Mouse (Mus musculus) stomach, embryonic 15.5 days (tissue): ENCODE measurements around the gene Gm45837. TPM values are rescaled to one million over a fixed set of nuclear protein-coding genes. Genes with fewer than 3 reads are reported as not detected.

Experiments
- ATAC-seq: fragments of 200-750 bp; cut with Nextera tagmentation; 2 replicates; pipeline ENCODE4 v1.8.0; 2017; ENCODE audit warnings: low read depth, moderate number of reproducible peaks, moderate TSS enrichment; ENCODE audit not compliant: insufficient read depth, low FRiP score
- H3K27ac ChIP-seq: fragments of 300-500 bp; sonication (generic); 2 replicates; pipeline ENCODE4 v1.5.1; 2015; ENCODE audit warnings: mild to moderate bottlenecking, inconsistent platforms
- H3K27me3 ChIP-seq: fragments of 300-500 bp; sonication (generic); replicated peaks from 2 replicates; pipeline ENCODE4 v1.6.1; 2015; ENCODE audit warnings: inconsistent platforms
- H3K36me3 ChIP-seq: fragments of 300-500 bp; sonication (generic); 2 replicates; pipeline ENCODE4 v1.6.1; 2015; ENCODE audit warnings: inconsistent platforms
- H3K4me1 ChIP-seq: fragments of 300-500 bp; sonication (generic); 2 replicates; pipeline ENCODE4 v1.6.1; 2015; ENCODE audit warnings: inconsistent platforms
- H3K4me2 ChIP-seq: fragments of 300-500 bp; sonication (generic); 2 replicates; pipeline ENCODE4 v1.6.1; 2015; ENCODE audit warnings: mild to moderate bottlenecking, inconsistent platforms
- H3K4me3 ChIP-seq: fragments of 300-500 bp; sonication (generic); replicated peaks from 2 replicates; pipeline ENCODE4 v1.5.1; 2015; ENCODE audit warnings: inconsistent platforms
- H3K9ac ChIP-seq: fragments of 300-500 bp; sonication (generic); 2 replicates; pipeline ENCODE4 v1.6.1; 2015; ENCODE audit warnings: inconsistent platforms
- H3K9me3 ChIP-seq: fragments of 300-500 bp; sonication (generic); 2 replicates; pipeline ENCODE4 v1.6.1; 2016; ENCODE audit warnings: inconsistent platforms
- WGBS: fragments of 180-500 bp; shearing (Covaris S2); methylation state at CpG from one replicate; pipeline ENCODE4 v1.1.7; 2015; 5-methylcytosine and 5-hydroxymethylcytosine counted together
- polyA plus RNA-seq: library from polyadenylated mRNA; unstranded; fragments of >200 nt; fragmentation: Nextera tagmentation; extraction: Ambion mirVana; gene quantifications from 2 replicates; pipeline ENCODE4 v1.2.1, GENCODE M21; 2015

The Gm45837 gene
- polyA plus RNA-seq: 3.6 and 8.0 TPM in 2 replicates

DNA sequence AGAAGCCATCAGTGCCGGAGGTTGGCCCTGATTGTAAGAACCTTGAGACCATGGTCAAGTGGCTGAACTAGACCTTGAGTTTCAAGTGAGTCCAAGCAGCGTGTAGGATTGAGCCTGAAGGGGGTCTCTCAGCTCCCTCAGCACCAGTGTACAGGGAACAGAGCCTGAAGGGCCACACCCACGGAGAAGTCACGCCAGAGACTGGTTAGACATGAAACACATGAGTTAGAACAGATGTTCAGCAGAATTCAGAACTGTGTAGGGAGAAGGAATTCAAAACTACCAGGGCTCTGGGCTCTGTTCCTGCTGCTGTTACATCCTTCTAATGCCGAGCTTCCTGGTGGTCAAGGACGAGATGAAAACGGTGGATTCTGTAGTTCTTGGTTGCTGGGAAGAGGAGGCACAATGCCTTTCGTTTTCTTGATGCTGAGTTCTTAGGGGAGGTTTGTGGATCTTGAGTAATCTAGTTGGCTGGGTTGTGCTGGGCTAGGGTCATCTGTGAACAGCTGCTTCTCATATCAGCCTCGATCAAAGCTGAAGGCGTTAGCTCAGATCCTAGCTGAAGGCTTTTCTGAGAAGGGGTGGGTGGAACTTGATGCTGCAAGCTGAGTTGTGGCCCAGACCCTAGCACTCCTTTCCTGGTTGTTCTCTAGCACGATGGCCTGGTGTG lies at the start of gene Gm45837:
Gene Gm45837, plus strand, starts transcription at position 620 of the 670 bp plus-strand sequence.
- peak within 1 kb of the TSS; percentile 16 for H3K27ac ChIP-seq
- H3K9ac ChIP-seq: no peak within 1 kb of the TSS
- ATAC-seq: no peak

DNA sequence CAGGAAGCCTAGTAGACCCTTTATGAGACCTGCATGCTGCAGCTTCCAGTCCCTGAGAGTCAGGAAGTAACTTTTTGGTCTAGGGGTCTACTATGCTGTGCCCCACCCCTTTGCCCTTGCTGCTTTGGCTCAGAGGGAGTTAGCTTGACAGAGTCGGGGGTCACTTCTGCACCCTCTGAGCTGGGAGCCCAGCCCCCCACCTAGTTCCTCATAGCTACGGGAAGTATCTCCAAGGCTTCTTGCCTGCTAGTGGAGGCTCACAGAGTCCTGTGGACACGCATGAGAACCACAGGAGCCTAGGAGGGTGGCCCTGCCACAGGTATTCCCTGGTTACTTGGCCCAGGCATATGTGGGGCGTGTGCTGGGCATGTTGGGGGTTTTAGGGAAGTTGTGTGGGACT lies 49.7 kb upstream of the Gm45837 start:
- ATAC-seq: no peak

More for the DNA sequence above, at the start of gene Gm45837:
- H3K4me2 ChIP-seq: no peak within 1 kb of the TSS
- H3K27me3 ChIP-seq: no peaks in the 10 kb centered on the region
- no peaks in the 10 kb centered on the region for H3K9me3 ChIP-seq
- H3K4me1 ChIP-seq: peaks cover 28% of the 10 kb centered on the region
- no peak within 1 kb of the TSS for H3K4me3 ChIP-seq
- peaks cover 42% of the 10 kb centered on the region for H3K36me3 ChIP-seq
- WGBS: 57% methylated on average over 11 of the region's 11 CpGs

DNA sequence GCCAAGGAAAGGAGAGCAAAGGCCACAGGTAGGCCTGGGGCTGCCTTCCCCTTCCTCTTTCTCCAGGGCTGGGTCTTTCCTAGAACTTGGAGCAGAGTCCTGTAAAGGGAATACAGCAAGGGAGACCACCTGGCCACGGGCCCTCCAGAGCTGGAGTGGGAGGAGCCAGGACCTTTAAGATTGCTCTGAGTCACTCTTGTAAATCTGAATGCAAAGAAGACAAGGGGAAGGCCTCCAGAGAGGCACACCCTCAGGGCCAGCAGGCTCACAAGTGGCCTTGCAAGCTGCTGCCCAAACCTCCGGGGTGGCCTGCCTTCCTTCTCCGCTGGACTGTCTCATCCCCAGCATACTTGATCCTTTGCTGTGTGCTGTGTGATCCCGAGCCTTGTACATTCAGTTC lies 48.9 kb upstream of the Gm45837 start:
- Histone ChIP-seq H3K9me3 (no peaks in the 10 kb centered on the region), H3K4me3 (no peak overlapping the region), H3K27ac (peak overlapping the region; percentile 40), H3K4me1 (peaks cover 15% of the 10 kb centered on the region), H3K27me3 (no peaks in the 10 kb centered on the region), H3K36me3 (no peaks in the 10 kb centered on the region), H3K9ac (no peak overlapping the region), H3K4me2 (no peak overlapping the region)
- 43% methylated on average over 4 of the region's 4 CpGs for WGBS
- ATAC-seq: no peak

More for the DNA sequence above, 49.7 kb upstream of the Gm45837 start:
- Histone ChIP-seq H3K27me3 (no peaks in the 10 kb centered on the region), H3K4me2 (no peak overlapping the region), H3K4me3 (no peak overlapping the region), H3K27ac (no peak overlapping the region), H3K9me3 (no peaks in the 10 kb centered on the region), H3K9ac (no peak overlapping the region), H3K4me1 (peaks cover 15% of the 10 kb centered on the region), H3K36me3 (no peaks in the 10 kb centered on the region)
- WGBS: 75% methylated on average over 4 of the region's 4 CpGs

DNA sequence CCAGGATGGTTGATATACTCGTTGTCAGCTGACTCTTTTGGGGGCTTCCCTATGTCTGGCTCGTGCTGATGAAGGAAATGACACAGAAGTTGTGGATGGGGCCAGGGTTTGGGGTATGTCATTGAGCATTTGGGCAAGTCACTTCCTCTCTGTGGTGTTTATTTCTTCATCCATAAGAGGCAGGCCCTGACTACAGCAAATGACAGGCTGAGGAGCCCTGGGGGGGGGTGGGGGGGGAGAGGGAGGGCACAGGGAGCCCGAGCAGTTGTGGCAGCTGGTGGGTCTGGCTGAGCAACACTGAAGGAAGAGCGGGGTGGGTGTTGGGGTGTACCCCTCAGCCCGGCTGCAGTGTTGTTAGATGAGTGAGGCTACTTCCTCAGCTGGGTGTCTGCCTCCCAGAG lies 47.9 kb upstream of the Gm45837 start:
- Histone ChIP-seq H3K27me3 (no peaks in the 10 kb centered on the region), H3K27ac (no peak overlapping the region), H3K4me3 (no peak overlapping the region), H3K9ac (no peak overlapping the region), H3K4me2 (no peak overlapping the region), H3K36me3 (no peaks in the 10 kb centered on the region), H3K4me1 (peaks cover 8% of the 10 kb centered on the region; the same call in 1 of the 2 replicates), H3K9me3 (no peaks in the 10 kb centered on the region)
- no peak for ATAC-seq
- 60% methylated on average over 5 of the region's 5 CpGs for WGBS

DNA sequence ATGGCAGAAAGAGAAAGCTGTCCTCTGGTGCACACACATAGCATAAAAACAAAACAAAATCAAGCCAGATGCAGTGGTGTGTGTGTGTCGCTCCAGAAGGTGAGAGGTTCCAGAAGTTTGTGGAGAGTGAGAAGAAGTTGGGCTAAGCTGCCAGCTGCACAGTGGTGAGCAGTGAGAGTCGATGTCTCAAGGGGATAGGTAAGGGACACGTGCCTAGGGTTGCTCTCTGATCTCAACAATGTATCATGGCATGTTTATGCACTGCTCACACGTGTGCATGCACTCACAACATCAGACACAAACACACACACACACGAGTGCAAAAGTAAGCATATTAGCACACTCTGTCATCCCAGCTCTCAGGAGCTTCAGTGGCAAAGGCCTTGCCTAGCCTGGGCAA lies 46.8 kb upstream of the Gm45837 start:
- Histone ChIP-seq H3K36me3 (no peaks in the 10 kb centered on the region), H3K4me3 (no peak overlapping the region), H3K27ac (no peak overlapping the region), H3K27me3 (no peaks in the 10 kb centered on the region), H3K9ac (no peak overlapping the region), H3K9me3 (no peaks in the 10 kb centered on the region), H3K4me1 (peaks cover 16% of the 10 kb centered on the region; the same call in 1 of the 2 replicates), H3K4me2 (no peak overlapping the region)
- WGBS: 74% methylated on average over 5 of the region's 5 CpGs
- ATAC-seq: no peak

DNA sequence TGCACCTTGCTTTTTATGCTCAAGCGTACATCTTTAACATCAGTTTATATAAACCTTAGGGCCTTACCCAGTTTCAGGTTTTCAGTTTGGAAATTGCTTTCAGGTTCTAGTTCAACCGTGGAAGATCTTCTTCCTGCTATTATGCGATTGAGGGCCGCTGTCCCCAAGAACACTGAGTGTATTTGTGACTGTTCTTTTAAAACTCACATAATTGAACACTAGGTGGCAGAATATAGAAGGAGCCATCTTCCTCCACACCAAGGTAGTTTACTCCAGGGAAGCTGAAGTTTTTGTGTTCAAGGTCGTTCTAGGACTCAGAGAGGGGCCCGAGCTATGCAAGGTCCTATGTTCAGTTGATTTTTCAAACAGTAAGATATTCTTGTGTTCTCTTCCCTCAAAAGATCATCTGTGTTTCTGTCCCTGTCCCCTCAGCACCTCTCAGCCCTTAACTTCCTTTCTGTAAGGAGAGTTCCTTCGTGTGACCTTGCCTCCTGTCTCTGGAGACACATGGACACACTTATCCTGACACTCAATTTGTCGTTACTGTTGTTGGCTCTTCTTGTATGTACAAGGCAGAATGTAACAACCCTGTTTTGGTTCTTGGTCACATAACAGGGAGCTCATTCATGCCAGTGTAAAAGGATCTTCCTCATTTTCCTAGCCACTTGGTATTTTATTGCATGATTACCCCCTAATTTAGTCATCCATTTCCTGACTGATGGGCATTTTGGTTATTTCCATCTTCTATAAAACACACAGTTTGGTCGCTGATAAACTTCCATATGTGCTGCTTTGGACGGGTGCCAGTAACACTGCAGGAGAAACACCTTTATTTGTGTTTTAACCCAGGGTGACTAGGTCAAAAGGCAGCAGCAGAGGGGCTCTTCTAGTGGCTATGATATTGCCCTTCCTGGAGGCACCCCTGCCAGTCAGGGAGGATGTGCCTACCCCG lies 42.5 kb upstream of the Gm45837 start:
- H3K4me2 ChIP-seq: no peak overlapping the region
- no peak for ATAC-seq
- no peak overlapping the region for H3K4me3 ChIP-seq
- WGBS: 53% methylated on average over 11 of the region's 11 CpGs
- no peaks in the 10 kb centered on the region for H3K27me3 ChIP-seq
- H3K9me3 ChIP-seq: no peaks in the 10 kb centered on the region
- H3K4me1 ChIP-seq: 0 out of 2 replicates have a peak, but pooled peaks cover 7% of the 10 kb centered on the region
- H3K9ac ChIP-seq: no peak overlapping the region
- H3K27ac ChIP-seq: no peak overlapping the region
- H3K36me3 ChIP-seq: no peaks in the 10 kb centered on the region

DNA sequence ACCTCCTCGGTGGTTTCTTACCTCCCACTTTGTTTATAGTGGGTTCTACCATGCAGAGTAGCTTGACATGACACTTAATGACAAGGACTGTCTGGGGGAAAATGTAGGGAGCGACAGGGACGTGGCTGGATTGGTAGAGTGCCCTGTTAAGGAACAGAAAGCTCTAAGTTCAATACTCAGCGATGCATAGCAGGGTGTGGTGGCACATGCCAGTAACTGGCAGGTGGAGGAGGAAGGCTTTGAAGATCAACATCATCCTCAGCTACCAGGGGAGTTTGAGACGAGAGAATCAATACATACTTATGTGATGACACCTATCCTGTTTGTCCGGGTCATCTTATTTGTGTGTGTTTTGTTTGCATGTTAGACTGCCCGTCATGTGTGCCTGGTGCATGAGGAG lies 41.0 kb upstream of the Gm45837 start:
- Histone ChIP-seq H3K27me3 (no peaks in the 10 kb centered on the region), H3K36me3 (no peaks in the 10 kb centered on the region), H3K27ac (no peak overlapping the region), H3K9ac (no peak overlapping the region), H3K9me3 (no peaks in the 10 kb centered on the region), H3K4me1 (0 out of 2 replicates have a peak, but pooled peaks cover 7% of the 10 kb centered on the region), H3K4me3 (no peak overlapping the region), H3K4me2 (no peak overlapping the region)
- ATAC-seq: no peak
- WGBS: 78% methylated on average over 7 of the region's 7 CpGs

DNA sequence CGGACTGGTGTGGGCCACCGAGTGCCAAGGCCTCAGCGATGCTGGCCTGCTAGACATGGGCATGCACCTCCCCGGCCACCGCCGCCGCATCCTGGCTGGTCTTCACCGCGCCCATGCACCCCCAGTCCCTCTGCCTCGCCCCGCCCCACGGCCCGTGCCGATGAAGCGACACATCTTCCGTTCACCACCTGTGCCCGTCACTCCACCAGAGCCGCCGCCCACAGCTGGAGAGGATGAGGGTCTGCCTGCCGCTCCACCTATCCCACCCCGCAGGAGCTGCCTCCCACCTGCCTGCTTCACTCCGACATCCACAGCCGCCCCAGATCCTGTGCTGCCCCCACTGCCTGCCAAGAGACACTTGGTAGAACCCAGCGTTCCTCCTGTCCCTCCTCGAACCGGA lies 37.6 kb upstream of the Gm45837 start:
- Histone ChIP-seq H3K9ac (no peak overlapping the region), H3K36me3 (no peaks in the 10 kb centered on the region), H3K27me3 (no peaks in the 10 kb centered on the region), H3K4me2 (no peak overlapping the region), H3K4me1 (peaks cover 12% of the 10 kb centered on the region), H3K4me3 (no peak overlapping the region), H3K27ac (no peak overlapping the region), H3K9me3 (no peaks in the 10 kb centered on the region)
- no peak for ATAC-seq
- WGBS: 79% methylated on average over 26 of the region's 26 CpGs

DNA sequence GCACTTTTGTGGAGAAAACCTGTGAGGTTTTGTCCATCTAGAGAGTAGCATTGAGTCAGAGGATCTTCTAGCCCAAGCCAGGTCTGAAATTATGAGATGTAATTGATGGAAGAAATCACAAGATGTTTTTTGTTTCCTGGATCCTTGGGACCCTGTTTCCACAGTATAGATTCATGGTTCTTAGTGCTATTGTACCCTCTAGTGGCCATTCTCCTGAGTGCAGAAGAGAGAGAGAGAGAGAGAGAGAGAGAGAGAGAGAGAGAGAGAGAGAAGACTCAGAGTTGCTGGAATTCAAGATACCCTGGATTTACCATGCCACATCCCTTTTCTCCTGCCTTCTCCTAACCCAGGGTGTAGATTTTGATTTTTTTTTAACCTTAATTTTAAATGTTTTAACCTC lies 36.5 kb upstream of the Gm45837 start:
- no peaks in the 10 kb centered on the region for H3K27me3 ChIP-seq
- H3K36me3 ChIP-seq: no peaks in the 10 kb centered on the region
- no peak overlapping the region for H3K4me3 ChIP-seq
- no peak overlapping the region for H3K4me2 ChIP-seq
- no peak for ATAC-seq
- H3K4me1 ChIP-seq: peaks cover 16% of the 10 kb centered on the region
- H3K9ac ChIP-seq: no peak overlapping the region
- no peaks in the 10 kb centered on the region for H3K9me3 ChIP-seq
- H3K27ac ChIP-seq: no peak overlapping the region

DNA sequence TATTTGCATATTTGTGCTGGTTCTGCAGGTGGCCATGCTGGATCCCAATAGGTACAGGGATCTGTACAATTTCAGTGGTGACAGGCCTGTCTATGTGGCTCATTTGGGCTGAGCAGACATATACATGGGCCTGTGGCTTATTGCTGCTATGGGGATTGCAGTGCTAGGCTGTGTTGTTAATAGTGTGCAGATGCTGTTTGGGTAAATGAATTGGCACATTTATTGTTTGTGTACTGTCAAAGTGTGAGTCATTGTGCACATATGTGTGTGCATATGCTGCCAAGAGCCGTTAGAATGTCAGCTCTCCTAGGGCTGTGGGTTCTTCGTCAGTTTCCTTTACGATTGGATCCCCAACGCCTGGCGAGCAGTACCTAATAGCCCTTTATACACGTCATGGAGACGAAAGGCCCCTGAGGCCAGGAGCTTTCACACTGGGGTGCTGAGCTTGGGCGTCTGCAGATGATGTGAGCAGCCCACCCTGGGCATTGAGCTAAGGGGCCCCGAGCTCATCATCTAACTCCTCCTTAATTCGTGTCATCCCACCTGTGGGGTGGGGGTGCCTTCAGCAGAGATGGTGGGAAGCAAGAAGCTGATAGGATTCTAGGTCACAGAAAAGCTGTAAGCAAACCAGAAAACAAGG lies 33.9 kb upstream of the Gm45837 start:
- Histone ChIP-seq H3K9me3 (no peaks in the 10 kb centered on the region), H3K27ac (0 out of 2 replicates have a peak overlapping the region, but pooled peaks have one; percentile 93), H3K36me3 (no peaks in the 10 kb centered on the region), H3K9ac (no peak overlapping the region), H3K27me3 (no peaks in the 10 kb centered on the region), H3K4me2 (no peak overlapping the region), H3K4me1 (peaks cover 25% of the 10 kb centered on the region), H3K4me3 (no peak overlapping the region)
- 73% methylated on average over 10 of the region's 10 CpGs for WGBS
- no peak for ATAC-seq

DNA sequence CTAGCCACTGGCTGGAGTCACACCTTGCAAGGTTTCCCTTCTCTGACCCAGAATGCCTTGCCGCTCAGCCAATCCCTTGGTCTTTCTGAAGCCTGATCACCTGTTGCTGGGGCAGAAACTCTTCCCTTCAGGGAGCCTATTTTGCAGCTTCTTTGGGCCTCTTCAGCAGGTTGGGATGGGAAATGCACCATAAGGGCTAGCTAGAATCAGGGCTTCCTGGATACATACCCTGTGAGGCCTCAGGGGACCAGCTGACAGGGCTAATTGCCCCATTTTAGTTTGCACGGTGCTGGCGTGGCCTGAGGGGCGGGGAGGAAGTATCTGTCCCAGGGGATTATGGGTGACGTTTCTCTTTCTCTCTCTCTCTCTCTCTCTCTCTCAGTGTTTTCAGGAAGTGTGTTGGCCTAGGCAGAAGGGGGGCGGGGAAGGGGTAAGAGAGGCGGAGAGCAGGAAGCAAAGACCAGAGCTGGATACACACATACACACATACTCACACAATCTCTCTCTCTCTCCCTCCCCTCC lies 32.9 kb upstream of the Gm45837 start:
- peak; percentile 89 for ATAC-seq
- Histone ChIP-seq H3K9ac (peak overlapping the region; percentile 42; the same call in 1 of the 2 replicates), H3K4me3 (peak overlapping the region; percentile 37), H3K36me3 (no peaks in the 10 kb centered on the region), H3K4me1 (peaks cover 25% of the 10 kb centered on the region), H3K27ac (peak overlapping the region; percentile 93), H3K9me3 (no peaks in the 10 kb centered on the region), H3K27me3 (no peaks in the 10 kb centered on the region), H3K4me2 (peak overlapping the region; percentile 62)
- WGBS: 11% methylated on average over 7 of the region's 7 CpGs
